Mouse (Mus musculus) stomach, embryonic 16.5 days (tissue): ENCODE results near the gene Dnm1. TPM values are rescaled to one million over a fixed set of nuclear protein-coding genes. Genes with fewer than 3 reads are reported as not detected.

Experiments
- ATAC-seq: fragments of 200-750 bp; cut with Nextera tagmentation; 2 replicates; pipeline ENCODE4 v1.8.0; 2017; ENCODE audit warnings: moderate number of reproducible peaks, moderate TSS enrichment; ENCODE audit not compliant: insufficient read depth, low FRiP score
- H3K27ac ChIP-seq: fragments of 300-500 bp; sonication (generic); 2 replicates; pipeline ENCODE4 v1.5.1; 2014; ENCODE audit warnings: low read length
- H3K27me3 ChIP-seq: fragments of 300-500 bp; sonication (generic); 2 replicates; pipeline ENCODE4 v1.6.1; 2014; ENCODE audit warnings: low read length, control low read depth, mixed read lengths; ENCODE audit not compliant: control insufficient read depth, insufficient read depth
- H3K36me3 ChIP-seq: fragments of 300-500 bp; sonication (generic); 2 replicates; pipeline ENCODE4 v1.6.1; 2014; ENCODE audit warnings: low read length; ENCODE audit not compliant: control insufficient read depth, insufficient read depth
- H3K4me1 ChIP-seq: fragments of 300-500 bp; sonication (generic); 2 replicates; pipeline ENCODE4 v1.6.1; 2014; ENCODE audit warnings: low read length, control low read depth, mixed read lengths; ENCODE audit not compliant: control insufficient read depth, insufficient read depth
- H3K4me2 ChIP-seq: fragments of 300-500 bp; sonication (generic); 2 replicates; pipeline ENCODE4 v1.6.1; 2014; ENCODE audit warnings: low read depth, low read length, mixed read lengths
- H3K4me3 ChIP-seq: fragments of 300-500 bp; sonication (generic); replicated peaks from 2 replicates; pipeline ENCODE4 v1.5.1; 2014; ENCODE audit warnings: mild to moderate bottlenecking, low read length
- H3K9ac ChIP-seq: fragments of 300-500 bp; sonication (generic); 2 replicates; pipeline ENCODE4 v1.6.1; 2014; ENCODE audit warnings: low read length
- H3K9me3 ChIP-seq: fragments of 300-500 bp; sonication (generic); replicated peaks from 2 replicates; pipeline ENCODE4 v1.6.1; 2016; ENCODE audit warnings: low read length, control low read depth; ENCODE audit not compliant: control insufficient read depth
- WGBS: fragments of 180-500 bp; shearing (Covaris S2); extraction: QIAGEN DNeasy Blood & Tissue Kit; methylation state at CpG from one replicate; pipeline ENCODE4 v1.1.7; 2014; 5-methylcytosine and 5-hydroxymethylcytosine counted together
- polyA plus RNA-seq: library from polyadenylated mRNA; unstranded; fragments of >200 nt; fragmentation: Nextera tagmentation; extraction: Ambion mirVana; gene quantifications from 2 replicates; pipeline ENCODE4 v1.2.1, GENCODE M21; 2015

The Dnm1 gene
- polyA plus RNA-seq: 8.1 and 8.2 TPM in 2 replicates

DNA sequence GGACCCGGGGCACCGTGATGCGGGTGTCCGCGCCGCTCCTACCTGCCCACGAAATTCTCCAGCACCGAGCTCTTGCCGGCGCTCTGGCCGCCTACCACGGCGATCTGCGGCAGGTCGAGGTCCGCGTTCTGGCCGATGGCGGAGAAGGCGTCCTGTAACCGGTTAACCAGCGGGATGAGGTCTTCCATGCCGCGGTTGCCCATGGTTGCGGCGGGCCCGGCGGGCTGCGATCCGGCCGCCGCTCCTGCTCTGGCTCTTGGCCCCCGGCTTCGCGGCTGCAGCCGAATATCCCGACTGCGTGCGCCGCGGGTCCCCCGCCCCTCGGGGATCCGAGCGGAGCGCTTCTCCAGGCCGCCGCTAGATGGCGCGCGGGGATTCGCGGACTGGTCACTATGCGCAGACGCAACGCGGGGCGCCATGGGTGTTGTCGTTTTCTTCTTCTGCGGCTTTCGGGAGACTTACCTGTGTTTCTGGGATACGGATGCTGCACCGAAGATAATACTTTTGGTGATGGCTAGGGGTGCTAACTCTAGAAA is at the start of gene Dnm1:
Gene Dnm1 (minus strand): TSS at position 332 of the 536 bp plus-strand sequence.
- Histone ChIP-seq H3K27ac (peak within 1 kb of the TSS; percentile 66), H3K27me3 (no peaks in the 10 kb centered on the region), H3K4me1 (peaks cover 11% of the 10 kb centered on the region), H3K4me3 (peak within 1 kb of the TSS; percentile 72), H3K36me3 (no peaks in the 10 kb centered on the region), H3K4me2 (peak within 1 kb of the TSS; percentile 93), H3K9ac (peak within 1 kb of the TSS; percentile 84), H3K9me3 (no peaks in the 10 kb centered on the region)
- ATAC-seq: peak; percentile 77; the same call in 1 of the 2 replicates
- under 1% methylated on average over 62 of the region's 63 CpGs for WGBS

DNA sequence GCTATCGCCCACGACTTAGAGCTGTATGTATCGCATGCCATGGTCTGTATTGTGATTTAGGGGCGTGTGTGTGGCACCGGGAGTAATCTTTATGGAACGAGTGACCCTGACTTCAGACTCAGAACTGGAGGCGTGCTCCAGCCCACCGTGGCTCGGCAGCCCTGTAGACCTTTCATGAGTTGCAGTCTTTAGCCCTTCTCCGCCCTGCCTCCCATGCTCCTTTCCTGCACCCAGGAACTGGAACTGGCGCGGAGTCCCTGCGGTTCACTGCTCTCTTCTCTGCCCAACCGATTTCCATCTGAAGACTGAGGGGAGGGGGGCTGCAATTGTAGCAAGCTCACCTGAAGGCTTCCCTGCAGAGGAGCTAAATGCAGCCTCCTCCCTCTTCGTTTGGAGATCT is 43.6 kb upstream of the Dnm1 start:
- ATAC-seq: no peak
- no peaks in the 10 kb centered on the region; the same call in none of the 2 replicates for H3K36me3 ChIP-seq
- no peaks in the 10 kb centered on the region for H3K27me3 ChIP-seq
- peaks cover 11% of the 10 kb centered on the region for H3K4me1 ChIP-seq
- peak overlapping the region; percentile 92; the same call in 1 of the 2 replicates for H3K27ac ChIP-seq
- H3K4me2 ChIP-seq: peak overlapping the region; percentile 95
- H3K9ac ChIP-seq: peak overlapping the region; percentile 89
- H3K4me3 ChIP-seq: peak overlapping the region; percentile 79
- WGBS: under 1% methylated on average over 15 of the region's 15 CpGs
- no peaks in the 10 kb centered on the region for H3K9me3 ChIP-seq

DNA sequence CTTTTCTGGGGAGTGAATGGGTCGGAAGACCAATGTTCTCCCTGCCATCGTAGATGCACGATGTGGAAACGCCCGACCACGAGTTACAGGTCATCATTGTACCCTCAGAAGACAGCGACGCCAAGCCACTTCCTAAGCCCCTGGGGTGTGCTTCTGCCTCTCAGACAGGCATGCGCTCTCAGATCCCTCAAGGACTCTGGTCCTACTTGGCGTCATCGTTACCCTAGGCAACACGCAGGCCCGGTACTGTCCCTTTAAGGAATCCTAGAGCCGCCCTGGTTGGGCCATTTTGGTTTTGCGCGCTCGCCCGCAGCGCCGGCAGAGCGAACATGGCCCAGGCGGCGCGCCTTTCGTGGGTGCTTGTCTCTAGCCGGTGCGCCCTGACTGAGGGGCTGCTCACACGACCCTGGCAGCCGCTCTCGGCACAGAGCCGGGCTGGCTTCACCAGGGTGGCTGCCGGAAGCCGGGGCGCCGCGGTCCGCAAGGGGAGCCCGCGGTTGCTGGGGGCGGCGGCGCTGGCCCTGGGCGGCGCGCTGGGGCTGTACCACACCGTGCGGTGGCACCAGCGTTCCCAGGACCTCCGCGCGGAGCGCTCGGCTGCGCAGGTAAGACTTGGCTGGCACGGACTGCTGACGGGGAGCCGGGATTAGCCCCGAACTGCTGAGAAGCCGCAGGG is 42.9 kb upstream of the Dnm1 start:
- H3K9me3 ChIP-seq: no peaks in the 10 kb centered on the region
- no peaks in the 10 kb centered on the region; the same call in 1 of the 2 replicates for H3K36me3 ChIP-seq
- no peaks in the 10 kb centered on the region for H3K27me3 ChIP-seq
- peak overlapping the region; percentile 95 for H3K4me2 ChIP-seq
- H3K4me1 ChIP-seq: peaks cover 11% of the 10 kb centered on the region
- ATAC-seq: peak; percentile 95
- peak overlapping the region; percentile 79 for H3K4me3 ChIP-seq
- under 1% methylated on average over 59 of the region's 59 CpGs for WGBS
- H3K9ac ChIP-seq: peak overlapping the region; percentile 89
- peak overlapping the region; percentile 92 for H3K27ac ChIP-seq

DNA sequence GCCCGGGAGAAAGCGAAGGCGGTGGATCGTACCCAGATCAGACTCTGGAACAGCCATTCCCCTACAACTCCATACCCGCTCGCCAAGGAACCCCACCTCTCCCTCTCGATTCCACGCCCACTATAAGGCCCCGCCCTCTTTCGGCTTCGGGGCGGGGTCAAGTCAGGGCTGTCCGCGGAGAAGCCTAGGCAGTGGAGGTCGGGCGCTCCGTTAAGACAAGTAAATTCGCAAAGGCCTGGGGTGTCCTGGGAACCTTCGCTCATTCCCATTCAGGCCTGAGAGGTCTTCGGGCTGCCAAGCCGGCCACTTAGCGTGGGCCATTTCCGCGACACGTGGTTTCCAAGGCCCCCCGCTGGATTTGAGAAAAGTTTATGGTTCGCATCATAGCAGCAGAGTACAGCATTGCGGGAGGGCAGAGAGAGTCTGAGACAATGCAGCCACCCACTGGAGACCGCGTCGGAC is 42.4 kb upstream of the Dnm1 start, which contains the start of gene Ptges2:
Gene Ptges2 (plus strand): TSS at position 413 of the 462 bp plus-strand sequence.
- peak within 1 kb of the TSS; percentile 79 for H3K4me3 ChIP-seq
- peak; percentile 90 for ATAC-seq
- no peaks in the 10 kb centered on the region; the same call in 1 of the 2 replicates for H3K36me3 ChIP-seq
- WGBS: under 1% methylated on average over 31 of the region's 31 CpGs
- peak within 1 kb of the TSS; percentile 95 for H3K4me2 ChIP-seq
- H3K9ac ChIP-seq: peak within 1 kb of the TSS; percentile 89
- H3K9me3 ChIP-seq: no peaks in the 10 kb centered on the region
- no peaks in the 10 kb centered on the region for H3K27me3 ChIP-seq
- H3K27ac ChIP-seq: peak within 1 kb of the TSS; percentile 92
- H3K4me1 ChIP-seq: peaks cover 11% of the 10 kb centered on the region

DNA sequence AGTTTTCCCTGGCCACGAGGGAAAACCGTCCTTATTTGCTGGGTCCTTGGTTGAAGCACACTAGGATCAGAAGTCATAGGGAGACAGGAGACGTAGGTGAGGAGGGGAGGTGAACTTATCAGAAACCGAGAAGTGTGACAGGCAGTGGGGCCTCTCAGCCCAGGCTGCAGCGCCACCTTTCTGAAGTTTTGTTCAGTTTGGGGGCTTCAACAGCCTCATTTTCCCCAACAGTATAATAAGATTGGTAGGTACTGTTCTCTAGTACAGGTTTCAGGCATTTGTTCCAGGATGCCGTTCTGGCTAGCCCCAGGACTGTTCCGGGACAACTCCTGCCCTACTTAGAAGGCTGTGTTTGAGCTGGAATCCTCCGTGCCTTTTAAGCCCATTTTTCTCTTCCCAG is 41.8 kb upstream of the Dnm1 start:
- H3K4me1 ChIP-seq: peaks cover 11% of the 10 kb centered on the region
- no peaks in the 10 kb centered on the region for H3K9me3 ChIP-seq
- H3K4me3 ChIP-seq: peak overlapping the region; percentile 79
- 3% methylated on average over 8 of the region's 8 CpGs for WGBS
- no peaks in the 10 kb centered on the region for H3K27me3 ChIP-seq
- peak overlapping the region; percentile 89 for H3K9ac ChIP-seq
- peak; percentile 5; the same call in 1 of the 2 replicates for ATAC-seq
- peak overlapping the region; percentile 95 for H3K4me2 ChIP-seq
- no peaks in the 10 kb centered on the region; the same call in 1 of the 2 replicates for H3K36me3 ChIP-seq
- H3K27ac ChIP-seq: peak overlapping the region; percentile 92

DNA sequence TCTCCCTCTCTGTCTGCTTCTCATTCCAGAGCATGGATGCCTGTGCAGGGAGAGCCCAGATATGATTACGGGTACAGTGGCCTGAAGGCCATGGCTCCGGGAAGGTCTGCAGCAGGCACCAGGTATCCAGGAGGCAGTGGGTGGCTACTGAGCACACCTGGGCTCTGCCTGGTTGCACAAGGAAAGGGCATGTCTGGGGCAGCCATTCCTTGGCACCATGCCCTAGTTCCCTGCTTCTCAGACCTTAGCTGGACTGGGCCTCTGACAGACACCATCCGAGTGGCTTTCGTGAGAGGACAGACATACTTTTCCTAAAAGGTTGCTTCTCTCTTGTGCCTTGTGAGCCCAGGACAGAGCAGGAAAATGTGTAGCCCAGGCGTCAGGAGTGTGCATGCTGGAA is 38.9 kb upstream of the Dnm1 start:
- peaks cover 9% of the 10 kb centered on the region for H3K4me1 ChIP-seq
- no peak overlapping the region for H3K4me2 ChIP-seq
- H3K27me3 ChIP-seq: no peaks in the 10 kb centered on the region
- H3K27ac ChIP-seq: no peak overlapping the region
- no peak for ATAC-seq
- no peaks in the 10 kb centered on the region for H3K36me3 ChIP-seq
- H3K9ac ChIP-seq: no peak overlapping the region
- H3K9me3 ChIP-seq: no peaks in the 10 kb centered on the region
- 76% methylated on average over 5 of the region's 5 CpGs for WGBS
- no peak overlapping the region for H3K4me3 ChIP-seq

DNA sequence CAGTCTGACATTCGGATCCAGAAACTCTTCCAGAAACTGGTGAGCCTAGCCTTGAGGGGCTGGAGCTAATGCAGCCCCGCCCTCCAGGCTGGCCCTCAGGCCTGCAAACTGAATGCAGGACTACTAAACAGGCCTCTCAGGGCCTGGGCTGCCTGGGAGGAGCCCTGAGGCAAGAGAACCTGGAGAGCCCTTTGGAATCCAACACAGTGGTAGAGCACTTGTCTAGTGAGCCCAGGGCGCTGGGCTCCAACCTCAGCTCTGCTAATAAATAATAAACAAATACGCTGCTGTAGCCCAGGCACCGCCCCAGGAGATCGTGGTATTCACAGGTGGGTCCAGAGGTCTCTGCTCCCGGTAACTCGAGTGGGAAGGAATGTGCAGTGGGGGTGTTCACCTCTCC is 37.7 kb upstream of the Dnm1 start:
- Histone ChIP-seq H3K9me3 (no peaks in the 10 kb centered on the region), H3K4me3 (no peak overlapping the region), H3K27me3 (no peaks in the 10 kb centered on the region), H3K4me1 (peaks cover 5% of the 10 kb centered on the region), H3K4me2 (no peak overlapping the region), H3K36me3 (no peaks in the 10 kb centered on the region), H3K27ac (no peak overlapping the region), H3K9ac (0 out of 2 replicates have a peak overlapping the region, but pooled peaks have one; percentile 26)
- ATAC-seq: no peak
- WGBS: 58% methylated on average over 8 of the region's 8 CpGs

DNA sequence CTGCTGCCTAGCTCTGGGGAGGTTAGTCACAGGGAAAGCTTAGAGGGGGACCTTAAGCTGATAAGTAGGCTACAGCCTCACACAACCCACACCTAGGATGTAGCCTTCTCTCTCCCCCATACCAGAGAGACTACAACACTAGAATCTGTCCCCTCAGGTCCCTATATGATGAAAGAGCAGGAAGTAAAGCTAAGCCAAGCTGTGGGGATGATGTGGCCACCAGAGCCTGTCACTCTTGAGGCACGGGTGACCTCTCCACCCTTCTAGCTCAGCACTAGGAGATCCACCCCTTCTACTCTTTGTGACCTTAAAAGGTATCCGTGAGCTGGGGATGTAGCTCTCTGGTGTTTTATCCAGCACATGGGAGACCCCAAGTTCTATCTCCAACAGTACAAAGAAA is 36.0 kb upstream of the Dnm1 start:
- Histone ChIP-seq H3K9ac (no peak overlapping the region), H3K27me3 (no peaks in the 10 kb centered on the region), H3K4me1 (no peaks in the 10 kb centered on the region), H3K27ac (no peak overlapping the region), H3K4me2 (no peak overlapping the region), H3K9me3 (no peaks in the 10 kb centered on the region), H3K36me3 (no peaks in the 10 kb centered on the region), H3K4me3 (no peak overlapping the region)
- WGBS: 64% methylated on average over 2 of the region's 2 CpGs
- ATAC-seq: no peak
